Mouse (Mus musculus) bone marrow macrophage, adult 2 months (primary cell): ENCODE measurements at regions not wholly inside any gene's neighbourhood (a gene's known extent, or its start where the extent isn't known, plus 50 kb on each side); places are given as distances from the start of the nearest gene placed in this dataset.

Experiments
- CTCF ChIP-seq: IDR thresholded peaks from 2 replicates; pipeline ENCODE4 v1.5.1; 2012; ENCODE audit warnings: low read depth, mild to moderate bottlenecking, low read length, moderate library complexity
- POLR2A ChIP-seq: IDR thresholded peaks from 2 replicates; pipeline ENCODE4 v1.6.1; 2012; ENCODE audit warnings: mild to moderate bottlenecking, low read depth, low read length, borderline replicate concordance

- no peak for TF ChIP-seq CTCF
- no peak for TF ChIP-seq POLR2A
These were observed 604.7 kb downstream of the Ipo11 start for GRCm38 (mm10) chr13:106332025-106332424.
